Mouse (Mus musculus): ENCODE data around the gene Brd4. TPM values are rescaled to one million over a fixed set of nuclear protein-coding genes. Genes with fewer than 3 reads are reported as not detected.
A peak's percentile ranks its signal among the peaks of the same experiment; 100 is the strongest.
"Not testable (repeated sequence)": the region's sequence is repeated elsewhere in the genome, so short reads cannot be mapped to it uniquely, and the experiment has no call there.

Brd4 gene
- polyA plus RNA-seq, 1 experiment from 2014 or later, result 48.8 TPM

GRCm38 (mm10) chr17:32220873-32221272 is 63.6 kb downstream of the Brd4 start:
- H3K27me3 ChIP-seq, result no peaks in the 10 kb centered on the region
- no peak overlapping the region for H3K4me3 ChIP-seq
- ATAC-seq (replicated peaks; ENCODE audit: insufficient number of reproducible peaks, insufficient read depth, low FRiP score, low read depth), result no peak
- H3K9ac ChIP-seq, result no peak overlapping the region
- H3K4me2 ChIP-seq, result no peak overlapping the region
- H3K27ac ChIP-seq, result no peak overlapping the region
- H3K9me3 ChIP-seq (replicated peaks), result no peaks in the 10 kb centered on the region
- no peaks in the 10 kb centered on the region for H3K4me1 ChIP-seq (replicated peaks)
- H3K36me3 ChIP-seq, result peaks cover 78% of the 10 kb centered on the region
- 63% methylated on average over 3 of the region's 3 CpGs for WGBS

DNA sequence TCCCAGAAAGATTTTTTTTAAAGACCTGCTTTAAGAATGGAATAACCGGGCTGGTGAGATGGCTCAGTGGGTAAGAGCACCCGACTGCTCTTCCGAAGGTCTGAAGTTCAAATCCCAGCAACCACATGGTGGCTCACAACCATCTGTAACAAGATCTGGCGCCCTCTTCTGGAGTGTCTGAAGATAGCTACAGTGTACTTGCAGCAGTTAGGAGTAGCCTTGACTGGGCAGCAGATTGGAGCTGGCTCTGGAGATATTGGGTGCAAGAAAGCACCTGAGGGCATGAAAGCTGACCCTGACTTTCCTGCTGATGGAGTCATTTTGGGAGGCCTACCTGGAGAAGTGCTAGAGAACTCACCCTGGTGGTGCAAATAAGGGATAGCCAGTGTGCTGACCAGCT is 68.9 kb downstream of the Brd4 start:
- 78% methylated on average over 4 of the region's 4 CpGs for WGBS
- not testable (repeated sequence) for H3K4me2 ChIP-seq; H3K9ac ChIP-seq; H3K27me3 ChIP-seq; H3K9me3 ChIP-seq (replicated peaks); ATAC-seq (replicated peaks; ENCODE audit: insufficient number of reproducible peaks, insufficient read depth, low FRiP score, low read depth); H3K4me3 ChIP-seq; H3K27ac ChIP-seq; H3K4me1 ChIP-seq (replicated peaks)
- H3K36me3 ChIP-seq, result peaks cover 77% of the 10 kb centered on the region

DNA sequence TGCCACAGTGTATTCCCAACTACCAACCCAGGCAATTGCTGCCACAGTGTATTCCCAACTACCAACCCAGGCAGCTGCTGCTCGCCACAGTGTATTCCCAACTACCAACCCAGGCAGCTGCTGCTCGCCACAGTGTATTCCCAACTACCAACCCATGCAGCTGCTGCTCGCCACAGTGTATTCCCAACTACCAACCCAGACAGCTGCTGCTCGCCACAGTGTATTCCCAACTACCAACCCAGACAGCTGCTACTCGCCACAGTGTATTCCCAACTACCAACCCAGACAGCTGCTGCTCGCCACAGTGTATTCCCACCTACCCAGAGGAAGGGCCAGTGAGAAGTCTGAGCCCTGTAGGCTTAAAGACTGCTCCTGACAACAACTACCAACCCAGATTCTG is 73.0 kb downstream of the Brd4 start:
- not testable (repeated sequence) for ATAC-seq (replicated peaks; ENCODE audit: insufficient number of reproducible peaks, insufficient read depth, low FRiP score, low read depth); H3K9ac ChIP-seq; H3K4me2 ChIP-seq; H3K27ac ChIP-seq; H3K9me3 ChIP-seq (replicated peaks); H3K4me3 ChIP-seq; H3K27me3 ChIP-seq
- Histone ChIP-seq H3K4me1 (replicated peaks) (peaks cover 29% of the 10 kb centered on the region), H3K36me3 (peaks cover 66% of the 10 kb centered on the region)
- WGBS, result 91% methylated on average over 6 of the region's 6 CpGs

GRCm38 (mm10) chr17:32209752-32210151 is 74.8 kb downstream of the Brd4 start:
- no peaks in the 10 kb centered on the region for H3K9me3 ChIP-seq (replicated peaks)
- H3K4me1 ChIP-seq (replicated peaks), result peaks cover 32% of the 10 kb centered on the region
- no peak overlapping the region for H3K4me3 ChIP-seq
- H3K9ac ChIP-seq, result 0 out of 2 replicates have a peak overlapping the region, but pooled peaks have one; percentile 6
- ATAC-seq (replicated peaks; ENCODE audit: insufficient number of reproducible peaks, insufficient read depth, low FRiP score, low read depth), result no peak; the same call in 1 of the 2 replicates
- no peaks in the 10 kb centered on the region for H3K27me3 ChIP-seq
- peaks cover 61% of the 10 kb centered on the region for H3K36me3 ChIP-seq
- WGBS, result 34% methylated on average over 3 of the region's 3 CpGs
- no peak overlapping the region for H3K4me2 ChIP-seq
- peak overlapping the region; percentile 54 for H3K27ac ChIP-seq

DNA sequence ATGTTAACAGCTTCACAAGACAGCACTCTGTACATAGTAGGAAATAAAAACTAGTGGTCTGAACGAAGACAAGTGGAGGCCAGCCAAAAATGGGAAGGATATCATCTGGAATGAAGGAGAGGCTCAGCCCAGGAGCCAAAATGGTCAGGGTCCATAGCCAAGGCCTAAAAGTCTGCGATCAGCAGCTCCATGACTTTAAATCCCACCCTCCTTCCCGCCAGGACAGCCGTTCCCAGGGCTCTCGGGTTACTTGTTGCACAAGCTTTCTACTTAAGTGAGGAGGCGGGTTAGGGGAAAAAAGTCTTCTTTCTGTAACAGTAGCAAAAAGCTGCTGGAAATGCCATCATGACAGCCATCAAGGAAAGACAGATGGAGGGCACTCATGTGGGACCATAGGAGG is 75.4 kb downstream of the Brd4 start:
- Histone ChIP-seq H3K9me3 (replicated peaks) (no peaks in the 10 kb centered on the region), H3K36me3 (peaks cover 61% of the 10 kb centered on the region), H3K27ac (peak overlapping the region; percentile 90), H3K4me1 (replicated peaks) (peaks cover 32% of the 10 kb centered on the region), H3K27me3 (no peaks in the 10 kb centered on the region), H3K9ac (0 out of 2 replicates have a peak overlapping the region, but pooled peaks have one; percentile 6), H3K4me3 (no peak overlapping the region), H3K4me2 (no peak overlapping the region)
- 0 out of 2 replicates have a peak, but pooled peaks have one; percentile 44 for ATAC-seq (replicated peaks; ENCODE audit: insufficient number of reproducible peaks, insufficient read depth, low FRiP score, low read depth)
- 58% methylated on average over 6 of the region's 6 CpGs for WGBS

- Histone ChIP-seq H3K9me3 (replicated peaks) (no peaks in the 10 kb centered on the region), H3K4me1 (replicated peaks) (peaks cover 32% of the 10 kb centered on the region), H3K9ac (no peak overlapping the region), H3K4me2 (peak overlapping the region; percentile 36), H3K27ac (peak overlapping the region; percentile 90), H3K27me3 (no peaks in the 10 kb centered on the region), H3K4me3 (no peak overlapping the region), H3K36me3 (peaks cover 59% of the 10 kb centered on the region)
- WGBS, result 26% methylated on average over 5 of the region's 5 CpGs
- ATAC-seq (replicated peaks; ENCODE audit: insufficient number of reproducible peaks, insufficient read depth, low FRiP score, low read depth), result peak; percentile 68
Observed at GRCm38 (mm10) chr17:32207586-32208245, 76.8 kb downstream of the Brd4 start.

- Histone ChIP-seq H3K9ac (no peak overlapping the region), H3K27me3 (no peaks in the 10 kb centered on the region), H3K36me3 (peaks cover 62% of the 10 kb centered on the region), H3K4me1 (replicated peaks) (peaks cover 32% of the 10 kb centered on the region), H3K4me2 (no peak overlapping the region), H3K27ac (no peak overlapping the region), H3K4me3 (no peak overlapping the region), H3K9me3 (replicated peaks) (no peaks in the 10 kb centered on the region)
- WGBS, result 75% methylated on average over 3 of the region's 3 CpGs
- no peak for ATAC-seq (replicated peaks; ENCODE audit: insufficient number of reproducible peaks, insufficient read depth, low FRiP score, low read depth)
Observed at GRCm38 (mm10) chr17:32205345-32205744, 79.2 kb downstream of the Brd4 start.

GRCm38 (mm10) chr17:32202972-32203371 is 81.5 kb downstream of the Brd4 start:
- Histone ChIP-seq H3K9ac (no peak overlapping the region), H3K27me3 (no peaks in the 10 kb centered on the region), H3K27ac (no peak overlapping the region), H3K4me2 (no peak overlapping the region), H3K4me3 (no peak overlapping the region), H3K9me3 (replicated peaks) (no peaks in the 10 kb centered on the region), H3K36me3 (peaks cover 80% of the 10 kb centered on the region), H3K4me1 (replicated peaks) (peaks cover 17% of the 10 kb centered on the region)
- ATAC-seq (replicated peaks; ENCODE audit: insufficient number of reproducible peaks, insufficient read depth, low FRiP score, low read depth), result no peak
- WGBS, result 86% methylated on average over 3 of the region's 3 CpGs

DNA sequence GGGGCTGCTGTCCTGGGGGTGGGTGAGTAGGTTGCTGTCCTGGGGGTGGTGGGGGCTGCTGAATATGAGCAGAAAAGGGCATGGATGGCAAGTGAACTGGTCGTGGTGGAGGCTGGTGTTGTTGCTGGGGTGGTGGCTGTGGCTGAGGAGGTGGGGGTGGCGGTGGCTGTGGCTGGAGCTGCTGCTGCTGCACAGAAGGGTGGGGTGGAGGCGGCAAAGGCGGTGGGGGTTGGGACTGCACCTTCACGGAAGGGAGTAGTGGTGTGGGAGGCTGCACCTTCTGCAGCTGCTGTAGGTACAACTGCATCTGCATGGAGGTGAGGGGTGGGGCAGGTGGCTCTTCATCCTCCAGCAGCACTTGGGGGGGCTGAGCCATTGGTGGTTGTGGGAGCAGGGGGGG is 83.4 kb downstream of the Brd4 start:
- H3K9ac ChIP-seq, result no peak overlapping the region
- 0 out of 2 replicates have a peak, but pooled peaks have one; percentile 9 for ATAC-seq (replicated peaks; ENCODE audit: insufficient number of reproducible peaks, insufficient read depth, low FRiP score, low read depth)
- no peaks in the 10 kb centered on the region for H3K9me3 ChIP-seq (replicated peaks)
- H3K27me3 ChIP-seq, result no peaks in the 10 kb centered on the region
- no peak overlapping the region for H3K4me3 ChIP-seq
- WGBS, result 79% methylated on average over 5 of the region's 5 CpGs
- no peak overlapping the region for H3K4me2 ChIP-seq
- H3K4me1 ChIP-seq (replicated peaks), result no peaks in the 10 kb centered on the region
- H3K36me3 ChIP-seq, result peaks cover 86% of the 10 kb centered on the region
- no peak overlapping the region for H3K27ac ChIP-seq

DNA sequence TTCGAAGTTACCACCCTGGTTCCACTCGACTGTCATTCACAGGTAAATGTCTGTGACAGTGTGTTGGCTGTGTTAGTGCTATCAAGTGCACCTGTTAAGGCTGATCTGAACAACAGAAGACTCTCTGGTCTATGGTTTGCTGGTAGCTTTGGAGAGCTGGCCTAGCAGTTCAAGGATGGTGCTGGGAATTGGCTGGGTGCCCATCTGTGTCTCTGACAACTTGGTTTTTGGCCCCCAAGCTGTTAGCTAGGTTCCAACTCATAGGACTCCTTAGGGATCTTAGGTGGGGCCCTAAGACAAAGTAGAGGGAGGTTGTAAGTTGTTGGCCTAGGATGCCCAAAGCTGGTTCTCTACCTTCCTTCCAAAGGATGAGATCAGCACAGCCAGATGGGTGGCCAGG is 84.7 kb downstream of the Brd4 start:
- Histone ChIP-seq H3K4me1 (replicated peaks) (no peaks in the 10 kb centered on the region), H3K9me3 (replicated peaks) (no peaks in the 10 kb centered on the region), H3K27ac (no peak overlapping the region), H3K4me3 (no peak overlapping the region), H3K9ac (no peak overlapping the region), H3K4me2 (no peak overlapping the region), H3K27me3 (no peaks in the 10 kb centered on the region), H3K36me3 (peaks cover 91% of the 10 kb centered on the region)
- ATAC-seq (replicated peaks; ENCODE audit: insufficient number of reproducible peaks, insufficient read depth, low FRiP score, low read depth), result no peak
- 81% methylated on average over 2 of the region's 2 CpGs for WGBS

GRCm38 (mm10) chr17:32197156-32197555 is 87.4 kb downstream of the Brd4 start:
- ATAC-seq (replicated peaks; ENCODE audit: insufficient number of reproducible peaks, insufficient read depth, low FRiP score, low read depth), result 0 out of 2 replicates have a peak, but pooled peaks have one; percentile 34

DNA sequence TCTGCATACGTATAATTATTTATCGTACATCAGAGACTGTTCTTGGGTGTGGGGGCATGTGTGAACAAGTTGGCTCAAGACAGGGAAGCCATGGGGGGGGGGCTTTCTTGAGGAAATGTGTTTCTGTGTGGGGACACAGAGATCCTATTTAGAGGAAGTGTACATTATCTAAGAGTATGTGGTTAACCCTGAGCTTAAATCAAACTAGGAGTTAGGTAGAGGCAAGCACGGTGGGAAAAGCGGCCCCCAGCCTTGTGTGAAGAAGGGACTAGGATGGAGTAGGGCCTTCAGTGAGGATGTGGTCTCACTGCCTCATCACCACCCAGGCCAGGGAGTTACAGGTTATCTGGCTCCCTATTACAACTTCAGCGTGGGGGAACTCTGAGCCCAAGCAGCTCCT is 88.8 kb downstream of the Brd4 start:
- Histone ChIP-seq H3K9ac (no peak overlapping the region), H3K4me2 (no peak overlapping the region), H3K27me3 (no peaks in the 10 kb centered on the region), H3K4me3 (no peak overlapping the region), H3K9me3 (replicated peaks) (no peaks in the 10 kb centered on the region), H3K27ac (no peak overlapping the region), H3K4me1 (replicated peaks) (no peaks in the 10 kb centered on the region), H3K36me3 (peaks cover 54% of the 10 kb centered on the region)
- ATAC-seq (replicated peaks; ENCODE audit: insufficient number of reproducible peaks, insufficient read depth, low FRiP score, low read depth), result no peak
- 78% methylated on average over 5 of the region's 5 CpGs for WGBS

More at GRCm38 (mm10) chr17:32197156-32197555, 87.4 kb downstream of the Brd4 start:
- Histone ChIP-seq H3K27ac (no peak overlapping the region), H3K9me3 (replicated peaks) (no peaks in the 10 kb centered on the region), H3K4me3 (no peak overlapping the region), H3K27me3 (no peaks in the 10 kb centered on the region), H3K4me2 (no peak overlapping the region), H3K36me3 (peaks cover 69% of the 10 kb centered on the region), H3K4me1 (replicated peaks) (no peaks in the 10 kb centered on the region), H3K9ac (no peak overlapping the region)
- 84% methylated on average over 14 of the region's 14 CpGs for WGBS
